Mouse (Mus musculus) C2C12 (cell line): ENCODE data around the gene Vmn1r193.

Experiments
- CTCF ChIP-seq: IDR thresholded peaks from one replicate; pipeline ENCODE4 v1.5.1; 2011; ENCODE audit not compliant: control insufficient read depth, insufficient read depth, insufficient read length
- MAX ChIP-seq: IDR thresholded peaks from one replicate; pipeline ENCODE4 v1.6.1; 2011; ENCODE audit warnings: mild to moderate bottlenecking, control low read depth

DNA sequence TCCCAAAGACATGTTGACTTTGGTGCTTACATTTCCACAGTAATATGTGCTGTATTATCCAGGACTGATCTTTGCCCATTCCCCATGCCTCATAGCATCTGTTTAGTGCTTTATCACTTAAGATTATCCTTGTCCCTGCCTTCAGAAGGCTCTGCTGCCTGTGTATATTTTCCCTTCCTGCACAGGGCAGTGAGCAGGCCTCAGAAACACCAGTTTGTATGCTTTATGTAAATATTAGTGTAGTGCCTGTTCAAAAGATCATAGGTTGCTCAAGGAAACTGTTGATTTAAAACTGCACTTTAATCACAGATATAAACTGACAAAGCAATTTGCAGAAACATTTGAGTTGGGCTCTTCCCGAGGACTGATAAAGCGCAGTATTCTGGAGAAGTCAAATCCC lies 33.6 kb downstream of the Vmn1r193 start:
- TF ChIP-seq MAX (no peak), CTCF (no peak)
